Mouse (Mus musculus): Measurements from ENCODE around the gene Bri3.

- TF ChIP-seq POLR2A (IDR thresholded peaks at IDR 0.05; ENCODE audit: low read depth, low read length) (no peak), CTCF (IDR thresholded peaks at IDR 0.05; ENCODE audit: borderline replicate concordance, insufficient read depth, low read length) (no peak)
These were observed 58.8 kb downstream of the Bri3 start for GRCm38 (mm10) chr5:144303071-144303470.
